Mouse (Mus musculus) urinary bladder, postnatal 14 days (tissue): Measurements from ENCODE around the gene Slc16a10.

Experiments
- DNase-seq: peaks from one replicate; pipeline ENCODE4 v3.0.0; 2021; ENCODE audit warnings: low spot score

Slc16a10 gene

DNA sequence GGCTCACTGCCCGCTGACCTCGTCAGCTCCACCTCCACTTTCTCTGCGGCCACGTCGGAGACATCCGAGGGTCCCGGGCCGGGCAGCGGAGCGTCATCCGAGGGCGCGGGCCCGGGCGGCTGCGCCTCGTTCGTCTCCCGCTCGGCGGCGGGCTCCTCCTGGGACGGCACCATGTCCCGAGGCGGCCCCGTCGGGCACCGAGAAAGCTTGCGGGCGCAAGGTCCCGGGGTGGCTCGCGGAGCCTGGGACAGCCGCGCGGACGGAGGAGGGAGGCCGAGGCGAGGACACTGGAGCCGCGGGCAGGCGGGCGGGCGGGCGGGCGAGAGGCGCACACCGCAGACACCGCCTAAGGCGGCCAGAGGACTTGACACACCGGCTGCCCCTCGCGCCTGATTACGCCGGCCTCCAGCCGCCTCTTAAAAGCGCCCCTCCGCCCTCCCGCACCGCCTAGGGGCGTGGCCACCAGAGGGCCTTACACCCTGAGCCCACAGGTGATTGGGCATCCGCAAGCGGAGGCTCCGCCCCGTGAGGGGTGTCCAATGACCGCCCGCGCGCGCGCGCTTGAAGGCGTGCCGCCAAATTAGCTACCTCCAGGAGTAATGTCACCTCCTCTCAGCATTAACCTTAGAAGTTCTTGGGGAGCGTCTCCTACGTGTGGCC is at the start of gene Slc16a10:
Gene Slc16a10, minus strand, starts transcription at position 395 of the 660 bp plus-strand sequence.
- peak; percentile 94 for DNase-seq

DNA sequence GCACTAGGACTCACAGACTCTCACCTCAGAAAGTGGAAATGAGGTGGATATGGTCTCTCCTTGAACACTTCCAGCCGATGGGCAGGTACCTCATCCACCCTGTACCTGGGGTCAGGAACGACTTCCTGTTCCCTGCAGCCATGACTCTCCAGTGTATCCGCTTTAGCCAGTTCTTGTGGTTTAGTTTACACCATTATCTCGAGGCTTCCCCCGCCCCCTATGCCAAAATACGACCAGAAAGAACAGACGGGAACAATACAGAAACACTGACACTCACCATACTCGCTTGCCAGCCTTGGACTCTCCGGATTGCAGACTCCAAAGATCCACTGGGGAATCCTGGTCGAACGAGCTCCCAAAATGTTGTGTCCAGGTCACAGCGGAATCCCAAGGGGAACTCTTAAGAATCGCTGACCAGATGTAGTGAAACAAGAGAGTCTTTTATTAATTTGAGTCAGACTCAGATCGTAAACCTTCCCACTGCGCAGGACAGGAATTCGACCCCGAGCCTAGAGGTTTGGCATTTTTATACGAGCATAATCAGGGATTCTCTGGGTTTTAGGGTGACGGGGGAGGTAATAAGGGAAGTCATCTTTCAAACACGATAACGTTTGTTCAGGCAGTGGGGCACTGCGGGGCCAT is 49.4 kb upstream of the Slc16a10 start:
- no peak for DNase-seq

DNA sequence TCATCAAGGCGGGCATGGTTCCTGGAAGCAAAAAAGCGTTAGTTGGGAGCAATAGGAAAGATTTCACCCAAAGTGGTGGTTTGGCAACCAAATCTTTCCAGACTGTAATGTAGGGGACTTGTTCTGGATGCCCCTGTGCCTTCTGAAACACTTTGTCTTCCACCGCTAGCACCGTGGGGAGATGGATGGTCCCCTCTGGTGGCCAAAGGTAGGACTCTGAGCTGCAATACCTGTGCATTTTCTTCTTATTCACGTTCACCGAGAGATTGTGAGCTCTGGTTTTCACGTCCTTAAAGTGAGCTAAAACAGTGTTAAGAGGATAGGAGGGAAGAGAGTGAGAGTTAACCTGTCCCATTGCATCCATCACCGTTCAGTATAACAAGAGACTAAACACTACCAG is 48.8 kb upstream of the Slc16a10 start:
- DNase-seq, result no peak

DNA sequence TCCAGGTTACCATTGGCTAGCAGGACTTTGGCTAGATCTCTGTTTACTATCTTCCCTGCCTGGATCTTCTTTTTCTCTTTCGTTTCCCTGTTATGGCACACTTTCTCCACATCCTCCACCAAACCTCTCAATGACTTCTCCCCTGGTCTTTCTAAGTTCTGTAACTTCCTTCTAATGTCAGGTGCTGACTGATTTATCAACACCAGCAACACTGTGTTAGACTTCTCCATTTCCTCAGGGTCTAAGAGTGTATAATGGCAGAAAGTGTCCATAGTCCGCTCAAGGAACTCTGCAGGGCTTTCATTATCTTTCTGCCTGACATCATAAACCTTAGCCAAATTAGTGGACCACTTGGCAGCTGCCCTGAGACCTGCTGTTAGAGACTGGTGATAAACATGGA is 47.6 kb upstream of the Slc16a10 start:
- no peak for DNase-seq

DNA sequence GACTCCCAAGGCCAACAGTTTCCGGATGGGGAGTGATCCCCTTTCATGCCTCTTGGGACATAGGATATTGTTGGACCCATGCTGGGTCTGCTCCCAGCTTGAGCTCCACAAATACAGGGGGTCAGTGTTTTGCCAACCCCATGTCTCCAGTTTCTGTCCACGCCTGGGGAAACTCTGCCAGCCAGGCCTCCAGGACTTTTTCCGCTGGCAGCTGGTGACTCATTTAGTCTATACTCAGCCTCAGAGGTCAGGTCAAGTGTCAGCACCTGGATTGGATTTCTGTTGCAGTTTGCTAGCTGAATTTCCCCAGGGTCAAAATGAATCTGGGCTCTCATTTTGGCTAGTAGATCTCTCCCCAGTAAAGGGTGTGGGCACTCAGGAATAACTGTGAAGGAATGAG is 46.8 kb upstream of the Slc16a10 start:
- no peak for DNase-seq

DNA sequence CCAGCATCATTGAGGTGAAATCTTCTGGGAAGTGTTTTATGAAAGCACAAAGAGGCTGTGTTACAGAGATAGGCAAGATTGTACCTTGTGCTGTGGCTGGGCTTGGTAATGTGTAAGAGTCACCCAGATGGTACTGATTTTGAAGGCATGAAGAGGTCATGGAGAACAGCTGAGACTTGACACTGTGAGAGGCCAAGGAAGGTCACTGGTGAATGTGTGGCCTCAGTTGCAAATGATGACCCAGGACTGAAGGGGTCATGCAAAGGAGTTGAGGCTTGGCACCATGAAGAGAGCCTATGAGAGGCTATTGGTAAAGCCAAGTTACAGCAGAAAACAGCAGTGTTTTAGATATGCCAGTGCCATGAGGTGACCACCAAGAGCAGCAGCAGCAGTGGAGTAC is 43.9 kb upstream of the Slc16a10 start:
- DNase-seq, result no peak

DNA sequence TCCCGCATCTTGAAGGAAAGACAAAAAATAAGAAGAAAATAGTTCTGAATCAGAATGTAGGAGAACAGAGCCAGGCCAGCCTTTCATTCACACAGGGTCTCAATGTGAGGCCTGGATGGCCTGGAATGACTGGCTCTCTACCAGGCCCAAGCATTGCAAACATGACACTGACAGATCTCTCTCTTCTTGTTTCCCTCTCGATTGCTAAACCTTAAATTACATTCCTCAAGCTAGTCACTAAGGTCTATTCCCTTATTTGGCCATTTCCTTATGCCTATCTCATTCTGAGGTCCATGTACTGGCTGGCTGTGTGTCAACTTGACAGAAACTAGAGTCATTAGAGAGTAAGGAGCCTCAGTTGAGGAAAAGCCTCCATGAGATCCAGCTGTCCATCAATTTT is 38.0 kb upstream of the Slc16a10 start:
- DNase-seq, result no peak

DNA sequence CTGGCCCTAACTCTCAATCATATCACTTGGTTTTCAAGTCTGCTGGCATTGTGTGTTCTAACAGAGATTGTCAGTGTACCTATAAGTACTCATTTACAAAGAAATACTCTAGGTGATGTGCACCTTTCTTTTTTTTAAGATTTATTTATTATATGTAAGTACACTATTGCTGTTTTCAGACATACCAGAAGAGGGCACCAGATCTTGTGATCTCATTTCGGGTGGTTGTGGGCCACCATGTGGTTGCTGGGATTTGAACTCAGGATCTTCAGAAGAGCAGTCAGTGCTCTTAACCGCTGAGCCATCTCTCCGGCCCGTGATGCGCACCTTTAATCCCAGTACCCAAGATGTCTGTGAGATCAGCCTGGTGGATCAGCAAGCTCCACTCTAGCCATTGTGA is 37.1 kb upstream of the Slc16a10 start:
- DNase-seq, result no peak

DNA sequence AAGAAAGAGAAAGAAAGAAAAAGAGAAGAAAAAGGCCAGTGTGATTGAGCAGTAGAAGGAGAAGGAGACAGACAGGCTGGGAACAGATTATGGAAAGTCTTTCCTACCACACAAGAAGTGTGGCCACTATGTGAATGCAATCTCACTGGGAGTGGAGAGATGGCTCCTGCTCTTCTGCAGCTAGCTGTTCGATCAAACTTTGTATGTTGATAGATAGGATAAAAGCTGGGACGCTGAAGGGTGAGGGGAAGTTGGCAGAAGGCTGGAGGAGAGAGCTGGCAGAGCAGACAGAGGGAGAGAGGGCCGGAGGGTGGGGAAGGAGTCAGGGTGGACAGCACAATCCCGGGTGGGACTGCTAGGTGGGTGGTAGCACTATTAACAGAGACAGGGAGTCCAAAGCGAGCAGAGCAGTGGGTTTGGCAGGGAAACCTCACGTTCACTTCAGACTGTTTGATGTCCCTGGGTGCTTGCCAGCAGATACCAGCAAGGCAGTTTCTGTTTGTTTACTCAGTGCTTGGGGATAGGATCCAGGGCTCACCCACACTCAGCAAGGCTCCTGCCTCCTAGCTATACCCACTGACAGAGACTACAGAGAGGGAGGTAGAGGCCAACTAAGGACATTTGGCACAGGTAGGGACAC is 35.4 kb upstream of the Slc16a10 start:
- peak; percentile 68 for DNase-seq

DNA sequence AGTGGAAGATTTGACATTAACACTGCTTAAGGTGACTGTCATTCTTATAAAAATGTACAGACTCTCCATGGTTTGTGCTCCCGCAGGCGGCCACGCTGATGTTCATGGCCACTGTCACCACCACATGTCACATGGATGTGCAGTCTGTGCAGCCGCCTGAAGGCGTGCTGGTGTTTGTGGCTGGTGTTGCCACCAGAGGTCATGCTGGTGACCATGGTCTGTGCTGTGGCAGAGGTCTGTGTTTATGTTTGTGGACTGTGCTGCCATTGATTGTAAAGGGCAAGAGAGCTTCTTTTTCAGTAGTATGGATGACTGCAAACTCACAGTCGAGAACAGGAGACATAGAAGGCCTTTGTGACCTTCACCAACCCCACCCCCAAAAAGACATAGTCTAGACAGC is 30.1 kb upstream of the Slc16a10 start:
- DNase-seq, result no peak

DNA sequence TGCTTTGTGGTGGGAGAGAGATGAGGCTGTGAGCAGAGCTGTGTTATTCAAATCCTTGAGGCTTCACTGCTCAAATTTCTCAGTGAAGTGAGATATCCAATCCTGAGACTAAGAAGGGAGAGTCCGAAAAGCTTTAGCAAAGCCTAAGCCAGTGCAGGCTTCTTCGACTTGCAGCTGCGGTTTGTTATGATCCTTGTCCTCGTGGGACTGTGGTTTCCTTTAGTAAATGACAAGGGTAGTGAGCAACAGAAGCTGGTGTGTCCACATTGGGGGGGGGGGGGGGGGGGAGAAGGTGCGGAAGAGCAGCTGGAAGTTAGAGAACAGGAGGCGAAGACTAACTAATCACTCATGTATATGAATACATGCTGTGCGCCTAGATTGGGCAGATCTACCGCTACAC is 29.2 kb upstream of the Slc16a10 start:
- DNase-seq, result no peak

DNA sequence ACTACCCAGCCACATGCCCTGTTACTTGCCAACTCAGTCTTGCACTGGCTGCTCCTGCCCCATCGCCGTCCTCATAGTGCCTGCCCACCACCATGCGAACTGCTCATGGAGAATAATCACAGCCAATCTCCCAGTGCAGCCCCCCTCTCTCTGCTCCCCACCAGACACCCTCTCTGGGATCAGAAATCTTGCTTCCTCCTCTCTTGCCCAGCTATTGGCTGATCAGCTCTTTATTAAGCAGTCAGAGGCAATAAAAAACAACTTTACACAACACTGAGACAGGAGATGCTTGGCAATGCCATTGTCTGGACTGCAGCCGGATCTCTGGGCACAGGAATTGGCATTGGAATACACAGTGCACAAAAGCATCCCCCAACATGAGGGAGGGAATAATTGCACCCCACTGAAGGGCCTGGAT is 28.1 kb upstream of the Slc16a10 start:
- no peak for DNase-seq

DNA sequence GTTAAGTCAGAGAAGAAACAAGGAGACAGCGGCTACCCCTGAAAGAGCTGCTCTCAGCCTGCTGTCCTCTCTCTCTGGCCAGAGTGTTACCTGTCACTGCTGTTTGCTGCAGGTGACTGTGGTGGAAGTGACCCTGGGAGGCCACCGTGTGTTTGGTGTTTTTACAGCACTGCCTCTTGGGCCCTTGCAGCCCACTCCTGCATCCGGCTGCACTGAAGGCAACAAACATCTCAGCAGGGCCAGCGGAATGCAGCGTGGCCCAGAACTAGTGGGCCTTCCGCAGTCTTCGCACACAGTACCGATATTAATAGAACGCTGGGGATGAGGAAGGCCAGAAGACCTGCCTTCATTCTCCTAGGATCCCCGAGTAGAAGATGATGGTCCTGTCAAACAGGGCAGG is 27.5 kb upstream of the Slc16a10 start:
- DNase-seq, result no peak

DNA sequence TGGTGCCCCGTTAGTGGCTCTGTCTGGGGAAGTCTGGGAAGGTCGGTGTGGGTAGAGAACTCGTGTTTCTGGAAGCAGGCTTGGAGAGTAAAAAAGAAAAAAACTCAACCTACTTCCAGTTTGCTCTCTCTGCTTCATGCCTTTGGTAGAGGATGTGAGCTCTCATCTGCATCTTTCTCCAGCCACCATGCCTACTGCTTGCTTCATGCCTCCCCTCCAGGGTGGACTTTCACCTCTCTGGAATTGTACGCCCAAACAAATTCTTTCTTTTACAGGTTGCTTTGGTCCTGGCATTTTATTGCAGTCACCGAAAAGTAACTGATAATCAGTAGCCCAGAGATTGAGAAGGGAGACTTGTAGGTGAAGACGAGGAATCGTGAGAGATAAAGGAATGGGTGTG is 27.0 kb upstream of the Slc16a10 start:
- no peak for DNase-seq

DNA sequence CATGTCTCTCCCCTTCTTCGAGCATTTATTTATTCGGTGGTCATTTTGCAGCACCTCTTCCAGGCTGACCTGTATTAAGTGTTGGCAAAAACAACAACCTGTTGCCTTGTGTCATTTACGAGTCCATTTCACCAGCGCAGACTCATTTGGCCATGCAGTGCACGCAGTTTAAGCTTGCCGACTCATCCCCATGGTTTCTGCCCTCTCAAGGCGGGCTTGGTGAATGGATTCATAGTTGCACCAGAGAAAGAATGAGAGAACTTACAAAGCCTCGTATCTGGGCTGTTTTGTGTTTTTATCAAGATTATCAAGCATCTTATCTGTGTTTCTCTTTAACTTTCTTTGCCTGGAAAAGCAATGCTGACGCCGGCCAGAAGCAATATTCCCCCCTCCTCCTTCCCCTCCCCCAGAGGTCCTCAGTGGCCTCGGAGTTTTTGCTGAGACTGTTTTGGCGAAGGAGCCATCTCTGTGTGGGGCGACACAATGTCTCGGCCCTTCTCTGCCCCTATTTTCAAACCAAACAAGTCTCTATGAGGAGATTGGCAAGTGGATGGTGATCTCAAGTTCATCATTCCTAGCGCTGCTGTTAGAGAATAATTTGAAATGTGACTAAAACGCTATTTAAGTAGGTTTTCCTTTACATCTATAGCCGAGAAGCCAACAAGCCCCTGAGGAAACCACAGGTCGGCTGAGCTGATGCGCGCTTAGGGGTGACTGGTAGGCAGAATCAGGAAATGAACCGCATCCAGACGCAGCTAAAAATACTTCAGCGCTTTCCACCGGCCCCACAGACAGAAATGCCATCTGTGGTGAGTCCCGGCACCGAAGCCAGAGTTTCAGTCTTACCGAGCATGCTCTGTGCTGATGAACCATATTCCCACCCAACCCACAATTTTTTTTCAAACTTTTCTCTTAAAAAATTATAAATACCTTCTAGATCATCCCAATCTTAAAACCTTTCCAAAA is 22.6 kb upstream of the Slc16a10 start:
- no peak for DNase-seq

DNA sequence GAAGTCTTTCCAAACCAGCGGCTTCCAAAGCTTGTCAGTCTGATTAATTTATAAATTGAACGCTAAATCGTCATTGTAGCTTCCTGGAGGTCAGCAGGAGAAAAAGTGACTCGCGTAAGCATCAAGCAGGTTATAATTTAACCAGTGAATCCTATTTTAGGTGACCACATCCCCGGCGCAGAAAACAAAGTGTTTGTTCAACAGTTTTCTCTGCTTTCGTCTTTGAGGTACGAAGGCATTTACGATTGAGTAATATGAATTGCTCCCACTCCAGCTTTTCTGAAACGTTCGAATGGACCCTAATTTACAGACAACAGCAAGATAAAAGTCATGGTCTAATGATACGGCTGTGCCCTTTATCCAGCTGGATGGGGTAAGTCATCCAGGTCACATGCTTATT is 21.9 kb upstream of the Slc16a10 start:
- DNase-seq, result no peak

DNA sequence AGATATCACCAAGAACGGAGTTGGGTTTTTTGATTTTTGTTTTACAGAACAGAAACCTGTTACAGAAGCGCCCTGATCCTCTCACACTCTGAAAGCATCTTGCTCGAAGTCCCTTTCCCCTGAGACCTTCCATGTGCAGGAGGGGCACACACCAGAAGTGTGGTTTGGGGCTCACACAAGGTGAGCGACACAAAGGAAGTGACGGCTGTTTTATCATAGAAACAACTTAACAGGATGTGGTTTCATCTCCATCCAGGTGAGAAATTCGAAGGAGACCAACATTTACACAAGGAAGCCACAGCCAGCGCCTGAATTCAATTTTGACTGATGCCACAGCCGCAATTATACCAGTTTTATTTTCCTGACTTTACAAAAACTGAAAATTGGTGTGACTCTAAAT is 21.3 kb upstream of the Slc16a10 start:
- no peak for DNase-seq

DNA sequence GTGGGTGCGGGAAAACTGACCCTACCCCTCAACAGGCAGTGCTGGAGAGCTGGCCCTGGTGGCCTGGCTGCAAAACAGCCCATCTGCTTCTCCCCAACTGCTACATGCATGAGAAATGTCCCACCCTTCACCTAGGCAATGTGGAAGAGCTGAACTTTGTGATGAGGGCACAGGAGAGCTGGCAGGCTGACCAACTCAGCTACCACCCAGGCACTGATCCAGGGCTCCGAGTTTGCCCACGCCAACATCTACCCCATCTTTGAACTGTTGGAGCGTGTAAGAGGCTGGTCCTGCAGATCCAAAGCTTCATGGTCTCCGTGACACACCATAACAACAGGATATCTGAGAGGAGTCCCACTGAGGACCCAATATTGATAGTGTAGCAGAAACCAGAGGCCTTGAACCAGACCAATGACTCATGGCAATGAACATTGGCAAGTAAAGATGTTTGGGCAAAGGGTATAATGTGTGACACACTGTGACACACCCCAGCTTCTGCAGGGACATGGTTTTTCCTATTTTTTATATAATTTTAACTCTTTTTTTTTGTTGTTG is 19.7 kb upstream of the Slc16a10 start:
- DNase-seq, result no peak

DNA sequence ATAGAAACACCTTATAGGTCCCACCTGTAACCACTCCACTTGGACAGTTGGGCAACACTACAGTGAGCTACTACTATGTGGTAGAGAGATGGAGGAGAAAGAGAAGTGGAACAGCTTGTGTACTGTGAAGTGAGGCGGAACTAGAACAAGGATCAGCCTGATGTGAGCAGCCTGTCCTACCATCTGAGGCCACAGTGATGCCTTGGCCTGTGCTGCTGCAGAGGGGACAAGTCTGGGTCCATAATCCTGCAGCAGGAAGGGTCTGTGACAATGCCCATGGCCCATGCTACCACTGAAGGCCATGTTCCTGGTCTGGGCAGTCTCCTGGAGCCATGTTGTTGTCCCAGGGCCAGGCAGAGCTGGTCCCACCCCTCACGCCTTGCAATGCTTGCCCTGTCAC is 19.2 kb upstream of the Slc16a10 start:
- DNase-seq, result no peak

DNA sequence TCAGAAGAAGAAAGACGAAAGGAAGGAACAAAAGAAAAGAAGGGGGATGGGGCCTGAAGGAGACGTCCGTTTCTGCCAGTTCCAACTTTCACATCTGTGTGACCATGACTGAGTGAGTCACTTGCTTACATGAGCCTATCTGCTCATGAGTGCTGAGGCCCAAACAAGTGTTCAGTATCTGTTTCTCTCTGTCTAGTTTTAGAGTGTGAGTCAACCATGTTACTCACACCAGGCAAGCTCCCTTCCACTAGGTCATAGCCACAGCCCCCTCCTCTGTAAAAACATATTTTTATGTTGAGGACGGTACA is 10.4 kb upstream of the Slc16a10 start:
- DNase-seq, result no peak

DNA sequence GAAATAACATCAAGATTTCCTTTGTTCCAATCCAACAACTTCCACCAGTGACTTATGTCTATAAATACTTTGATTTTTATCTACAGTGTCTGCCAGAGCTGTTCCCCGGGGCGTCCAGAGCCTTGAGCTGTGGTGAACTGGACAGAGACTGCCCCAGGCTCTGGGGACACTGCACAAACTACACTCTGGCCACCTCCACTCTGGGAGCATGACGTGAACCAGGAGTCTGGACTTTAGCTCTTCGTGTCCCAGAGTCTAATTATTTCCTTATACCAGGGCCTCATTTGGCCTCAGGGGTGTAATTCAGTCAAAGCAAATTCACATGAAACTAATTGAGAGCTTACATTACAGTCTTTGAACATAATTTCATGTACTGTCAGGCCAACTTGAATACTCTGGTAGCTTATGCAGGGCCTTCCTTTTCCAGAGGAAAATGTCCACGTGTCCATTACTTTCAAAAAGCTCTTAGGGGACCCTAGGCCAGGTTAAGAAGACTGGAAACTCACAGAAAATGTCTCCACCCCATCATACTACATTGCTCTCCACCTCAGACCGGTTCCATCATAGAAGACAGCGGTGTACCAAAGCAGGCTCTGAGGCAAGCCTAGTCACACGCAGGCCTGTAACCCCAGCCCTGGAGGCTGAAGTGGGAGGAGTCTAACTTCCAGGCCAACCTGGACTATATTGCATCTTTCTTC is 9.9 kb upstream of the Slc16a10 start:
- DNase-seq, result peak; percentile 9
